Mouse (Mus musculus) heart, embryonic 10.5 days (tissue): Measurements from ENCODE around the gene Slc41a2. TPM values are rescaled to one million over a fixed set of nuclear protein-coding genes. Genes with fewer than 3 reads are reported as not detected.
A peak's percentile ranks its signal among the peaks of the same experiment; 100 is the strongest.

Experiments used
- DNase-seq: peaks from one replicate; pipeline ENCODE4 v3.0.0-alpha.2; 2017; ENCODE audit warnings: low spot score
- H3K27ac ChIP-seq: fragments of 300-500 bp; sonication (generic); 2 replicates; pipeline ENCODE4 v1.5.1; 2016; ENCODE audit warnings: mild to moderate bottlenecking
- H3K27me3 ChIP-seq: fragments of 300-500 bp; sonication (generic); 2 replicates; pipeline ENCODE4 v1.6.1; 2016; ENCODE audit warnings: mild to moderate bottlenecking; ENCODE audit not compliant: poor library complexity, insufficient read depth, severe bottlenecking
- H3K36me3 ChIP-seq: fragments of 300-500 bp; sonication (generic); 2 replicates; pipeline ENCODE4 v1.6.1; 2016; ENCODE audit warnings: mild to moderate bottlenecking, moderate library complexity
- H3K4me1 ChIP-seq: fragments of 300-500 bp; sonication (generic); 2 replicates; pipeline ENCODE4 v1.6.1; 2016; ENCODE audit warnings: mild to moderate bottlenecking
- H3K4me3 ChIP-seq: fragments of 300-500 bp; sonication (generic); 2 replicates; pipeline ENCODE4 v1.5.1; 2016; ENCODE audit warnings: mild to moderate bottlenecking, moderate library complexity
- H3K9me3 ChIP-seq: fragments of 300-500 bp; sonication (generic); 2 replicates; pipeline ENCODE4 v1.6.1; 2016; ENCODE audit warnings: mild to moderate bottlenecking, moderate library complexity
- WGBS: fragments of 180-500 bp; shearing (Covaris S2); methylation state at CpG from one replicate; pipeline ENCODE4 v1.1.7; 2016; 5-methylcytosine and 5-hydroxymethylcytosine counted together
- polyA plus RNA-seq: library from polyadenylated mRNA; unstranded; fragments of >200 nt; fragmentation: Nextera tagmentation; extraction: Ambion mirVana; gene quantifications from 2 replicates; pipeline ENCODE4 v1.2.1, GENCODE M21; 2016

The Slc41a2 gene
- polyA plus RNA-seq, 1 experiment from 2014 or later: 0.15 TPM

- Histone ChIP-seq H3K27ac (no peak overlapping the region), H3K9me3 (no peaks in the 10 kb centered on the region), H3K27me3 (peaks cover 15% of the 10 kb centered on the region; the same call in 1 of the 2 replicates), H3K4me3 (no peak overlapping the region), H3K36me3 (no peaks in the 10 kb centered on the region), H3K4me1 (no peaks in the 10 kb centered on the region)
- no peak for DNase-seq
- WGBS: 55% methylated on average over 7 of the region's 7 CpGs
Measured at GRCm38 (mm10) chr10:83345693-83346358, 8.1 kb upstream of the Slc41a2 start.

GRCm38 (mm10) chr10:83343828-83344685 is 6.4 kb upstream of the Slc41a2 start:
- H3K27ac ChIP-seq: no peak overlapping the region
- no peaks in the 10 kb centered on the region for H3K36me3 ChIP-seq
- 47% methylated on average over 2 of the region's 2 CpGs for WGBS
- no peak for DNase-seq
- no peak overlapping the region for H3K4me3 ChIP-seq
- H3K9me3 ChIP-seq: no peaks in the 10 kb centered on the region
- H3K27me3 ChIP-seq: peaks cover 22% of the 10 kb centered on the region; the same call in 1 of the 2 replicates
- H3K4me1 ChIP-seq: no peaks in the 10 kb centered on the region

GRCm38 (mm10) chr10:83343171-83343570 is 5.5 kb upstream of the Slc41a2 start:
- Histone ChIP-seq H3K4me1 (no peaks in the 10 kb centered on the region), H3K36me3 (no peaks in the 10 kb centered on the region), H3K27me3 (peaks cover 22% of the 10 kb centered on the region; the same call in 1 of the 2 replicates), H3K27ac (no peak overlapping the region), H3K4me3 (no peak overlapping the region), H3K9me3 (no peaks in the 10 kb centered on the region)
- no peak for DNase-seq
- 77% methylated on average over 5 of the region's 5 CpGs for WGBS

GRCm38 (mm10) chr10:83341226-83341625 is 3.5 kb upstream of the Slc41a2 start:
- peaks cover 39% of the 10 kb centered on the region for H3K27me3 ChIP-seq
- 30% methylated on average over 2 of the region's 2 CpGs for WGBS

GRCm38 (mm10) chr10:83337971-83338598 is 403 bp upstream of the Slc41a2 start:
- no peaks in the 10 kb centered on the region for H3K36me3 ChIP-seq
- H3K9me3 ChIP-seq: no peaks in the 10 kb centered on the region
- H3K27me3 ChIP-seq: peaks cover 68% of the 10 kb centered on the region
- peaks cover 10% of the 10 kb centered on the region; the same call in 1 of the 2 replicates for H3K4me1 ChIP-seq
- peak overlapping the region; percentile 76; the same call in 1 of the 2 replicates for H3K27ac ChIP-seq
- H3K4me3 ChIP-seq: peak overlapping the region; percentile 80
- no peak for DNase-seq
- WGBS: 48% methylated on average over 8 of the region's 9 CpGs

More at GRCm38 (mm10) chr10:83341226-83341625, 3.5 kb upstream of the Slc41a2 start:
- peaks cover 10% of the 10 kb centered on the region; the same call in 1 of the 2 replicates for H3K4me1 ChIP-seq
- no peaks in the 10 kb centered on the region for H3K36me3 ChIP-seq
- H3K4me3 ChIP-seq: no peak overlapping the region
- H3K27ac ChIP-seq: no peak overlapping the region
- no peaks in the 10 kb centered on the region for H3K9me3 ChIP-seq
- DNase-seq: no peak

GRCm38 (mm10) chr10:83336336-83336735 is 1.3 kb downstream of the Slc41a2 start:
- Histone ChIP-seq H3K9me3 (no peaks in the 10 kb centered on the region), H3K4me3 (no peak overlapping the region), H3K36me3 (no peaks in the 10 kb centered on the region), H3K27me3 (peaks cover 75% of the 10 kb centered on the region), H3K27ac (no peak overlapping the region), H3K4me1 (peaks cover 10% of the 10 kb centered on the region; the same call in 1 of the 2 replicates)
- no peak for DNase-seq
- WGBS: 47% methylated on average over 7 of the region's 7 CpGs

GRCm38 (mm10) chr10:83332581-83332980 is 5.1 kb downstream of the Slc41a2 start:
- no peaks in the 10 kb centered on the region for H3K9me3 ChIP-seq
- no peak overlapping the region for H3K27ac ChIP-seq
- no peaks in the 10 kb centered on the region for H3K36me3 ChIP-seq
- no peak for DNase-seq
- peaks cover 52% of the 10 kb centered on the region for H3K27me3 ChIP-seq
- no peak overlapping the region for H3K4me3 ChIP-seq
- peaks cover 8% of the 10 kb centered on the region; the same call in 1 of the 2 replicates for H3K4me1 ChIP-seq
- WGBS: 81% methylated on average over 11 of the region's 11 CpGs

GRCm38 (mm10) chr10:83331811-83332210 is 5.9 kb downstream of the Slc41a2 start:
- Histone ChIP-seq H3K4me1 (no peaks in the 10 kb centered on the region), H3K9me3 (no peaks in the 10 kb centered on the region), H3K4me3 (no peak overlapping the region), H3K36me3 (no peaks in the 10 kb centered on the region), H3K27me3 (peaks cover 44% of the 10 kb centered on the region), H3K27ac (no peak overlapping the region)
- DNase-seq: no peak
- WGBS: 86% methylated on average over 5 of the region's 5 CpGs

- Histone ChIP-seq H3K36me3 (no peaks in the 10 kb centered on the region), H3K9me3 (no peaks in the 10 kb centered on the region), H3K27me3 (peaks cover 31% of the 10 kb centered on the region), H3K4me1 (no peaks in the 10 kb centered on the region), H3K4me3 (no peak overlapping the region), H3K27ac (no peak overlapping the region)
- WGBS: 69% methylated on average over 6 of the region's 6 CpGs
- DNase-seq: no peak
Measured at GRCm38 (mm10) chr10:83330336-83330735, 7.3 kb downstream of the Slc41a2 start.

GRCm38 (mm10) chr10:83328791-83329190 is 8.9 kb downstream of the Slc41a2 start:
- no peaks in the 10 kb centered on the region for H3K9me3 ChIP-seq
- H3K4me3 ChIP-seq: no peak overlapping the region
- H3K27me3 ChIP-seq: peaks cover 16% of the 10 kb centered on the region
- 82% methylated on average over 5 of the region's 5 CpGs for WGBS
- no peaks in the 10 kb centered on the region for H3K4me1 ChIP-seq
- H3K36me3 ChIP-seq: no peaks in the 10 kb centered on the region
- DNase-seq: no peak
- H3K27ac ChIP-seq: no peak overlapping the region

GRCm38 (mm10) chr10:83326648-83327285 is 10.9 kb downstream of the Slc41a2 start:
- WGBS: 84% methylated on average over 14 of the region's 14 CpGs
- no peaks in the 10 kb centered on the region for H3K27me3 ChIP-seq
- H3K27ac ChIP-seq: no peak overlapping the region
- H3K9me3 ChIP-seq: no peaks in the 10 kb centered on the region
- no peaks in the 10 kb centered on the region for H3K36me3 ChIP-seq
- H3K4me3 ChIP-seq: no peak overlapping the region
- 0 out of 2 replicates have a peak, but pooled peaks cover 2% of the 10 kb centered on the region for H3K4me1 ChIP-seq
- no peak for DNase-seq

- 0 out of 2 replicates have a peak, but pooled peaks cover 2% of the 10 kb centered on the region for H3K4me1 ChIP-seq
- DNase-seq: no peak
- no peak overlapping the region for H3K27ac ChIP-seq
- H3K36me3 ChIP-seq: no peaks in the 10 kb centered on the region
- H3K4me3 ChIP-seq: no peak overlapping the region
- 89% methylated on average over 1 of the region's 1 CpGs for WGBS
- H3K27me3 ChIP-seq: no peaks in the 10 kb centered on the region
- no peaks in the 10 kb centered on the region for H3K9me3 ChIP-seq
Measured at GRCm38 (mm10) chr10:83325903-83326302, 11.8 kb downstream of the Slc41a2 start.
